Mouse (Mus musculus): Measurements from ENCODE around the gene Ttll1. TPM values are rescaled to one million over a fixed set of nuclear protein-coding genes. Genes with fewer than 3 reads are reported as not detected.
A peak's percentile ranks its signal among the peaks of the same experiment; 100 is the strongest.
"Not testable (repeated sequence)": the region's sequence is repeated elsewhere in the genome, so short reads cannot be mapped to it uniquely, and the experiment has no call there.

Gene Ttll1
- polyA plus RNA-seq, 1 experiment from 2014 or later = 23.1 TPM

DNA sequence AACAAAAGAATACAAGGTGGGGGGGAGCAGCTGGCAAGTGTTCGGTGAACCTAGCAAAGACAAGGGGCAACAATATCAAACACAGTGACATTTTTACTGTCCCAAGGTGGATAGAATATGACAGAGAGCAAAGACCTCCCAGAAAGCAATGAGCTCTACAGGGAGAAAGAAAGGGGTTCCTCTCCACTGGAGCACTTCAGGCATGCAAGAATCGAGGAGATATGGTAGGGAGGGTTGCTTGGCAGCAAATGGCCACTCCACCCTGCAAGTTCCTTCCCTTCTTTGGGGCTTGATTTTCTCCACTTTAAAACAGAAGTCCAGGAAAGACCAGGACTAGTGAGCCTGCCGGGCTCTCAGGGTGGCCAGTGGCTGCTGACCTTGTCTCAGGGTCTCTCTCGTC lies 44.4 kb downstream of the Ttll1 start:
- Histone ChIP-seq H3K4me3 (ENCODE audit: low read length) (no peak overlapping the region), H3K9me3 (ENCODE audit: control insufficient read depth, low read length) (no peaks in the 10 kb centered on the region), H3K9ac (ENCODE audit: low read length) (no peak overlapping the region), H3K36me3 (ENCODE audit: control insufficient read depth, insufficient read depth, low read length) (no peaks in the 10 kb centered on the region), H3K27ac (ENCODE audit: low read length) (no peak overlapping the region), H3K4me2 (ENCODE audit: low read depth, low read length) (no peak overlapping the region), H3K4me1 (replicated peaks; ENCODE audit: control insufficient read depth, insufficient read depth, low read length) (peaks cover 12% of the 10 kb centered on the region), H3K27me3 (ENCODE audit: control insufficient read depth, insufficient read depth, low read depth, low read length) (no peaks in the 10 kb centered on the region)
- 57% methylated on average over 4 of the region's 4 CpGs for whole genome bisulfite sequencing
- ATAC-seq (ENCODE audit: low read depth) = no peak

DNA sequence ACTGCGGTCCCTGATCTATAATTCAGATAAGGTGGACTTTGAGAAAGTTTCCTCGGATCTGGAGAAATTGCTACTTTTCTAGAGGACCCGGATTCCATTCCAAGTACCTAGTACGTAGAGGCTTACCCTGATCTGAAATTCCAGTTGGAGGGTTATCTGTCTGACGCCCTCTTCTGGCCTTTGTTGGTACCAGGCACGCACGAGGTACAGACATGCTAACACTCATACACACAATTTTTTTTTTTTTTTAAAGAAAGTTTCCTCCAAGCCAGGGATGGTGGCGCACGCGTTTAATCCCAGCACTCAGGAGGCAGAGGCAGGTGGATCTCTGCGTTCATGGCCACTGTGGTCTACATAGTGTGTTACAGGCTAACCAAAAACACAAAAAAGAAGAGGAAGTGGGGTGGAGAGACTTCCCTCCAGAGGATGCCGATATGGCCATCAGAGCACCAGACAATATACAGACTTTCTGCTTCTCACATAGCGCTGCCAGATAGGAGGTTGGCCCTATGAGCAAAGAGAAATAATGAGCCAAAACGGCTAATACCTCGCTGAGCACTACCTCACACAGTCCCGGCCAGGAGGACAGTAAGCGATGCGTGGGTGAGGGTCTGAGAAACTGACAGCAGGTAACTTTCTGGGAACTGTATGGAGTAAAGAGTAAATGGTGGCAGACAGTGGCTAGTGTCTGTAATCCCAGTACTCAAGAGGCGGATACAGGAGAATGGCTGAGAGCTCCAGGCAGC lies 45.6 kb downstream of the Ttll1 start:
- ATAC-seq (ENCODE audit: low read depth) = 0 out of 2 replicates have a peak, but pooled peaks have one; percentile 0
- Histone ChIP-seq H3K9me3 (ENCODE audit: control insufficient read depth, low read length) (no peaks in the 10 kb centered on the region), H3K27me3 (ENCODE audit: control insufficient read depth, insufficient read depth, low read depth, low read length) (no peaks in the 10 kb centered on the region), H3K4me1 (replicated peaks; ENCODE audit: control insufficient read depth, insufficient read depth, low read length) (peaks cover 12% of the 10 kb centered on the region), H3K4me3 (ENCODE audit: low read length) (peak overlapping the region; percentile 84), H3K36me3 (ENCODE audit: control insufficient read depth, insufficient read depth, low read length) (no peaks in the 10 kb centered on the region), H3K4me2 (ENCODE audit: low read depth, low read length) (peak overlapping the region; percentile 43), H3K27ac (ENCODE audit: low read length) (no peak overlapping the region), H3K9ac (ENCODE audit: low read length) (no peak overlapping the region)
- WGBS = 72% methylated on average over 19 of the region's 19 CpGs

DNA sequence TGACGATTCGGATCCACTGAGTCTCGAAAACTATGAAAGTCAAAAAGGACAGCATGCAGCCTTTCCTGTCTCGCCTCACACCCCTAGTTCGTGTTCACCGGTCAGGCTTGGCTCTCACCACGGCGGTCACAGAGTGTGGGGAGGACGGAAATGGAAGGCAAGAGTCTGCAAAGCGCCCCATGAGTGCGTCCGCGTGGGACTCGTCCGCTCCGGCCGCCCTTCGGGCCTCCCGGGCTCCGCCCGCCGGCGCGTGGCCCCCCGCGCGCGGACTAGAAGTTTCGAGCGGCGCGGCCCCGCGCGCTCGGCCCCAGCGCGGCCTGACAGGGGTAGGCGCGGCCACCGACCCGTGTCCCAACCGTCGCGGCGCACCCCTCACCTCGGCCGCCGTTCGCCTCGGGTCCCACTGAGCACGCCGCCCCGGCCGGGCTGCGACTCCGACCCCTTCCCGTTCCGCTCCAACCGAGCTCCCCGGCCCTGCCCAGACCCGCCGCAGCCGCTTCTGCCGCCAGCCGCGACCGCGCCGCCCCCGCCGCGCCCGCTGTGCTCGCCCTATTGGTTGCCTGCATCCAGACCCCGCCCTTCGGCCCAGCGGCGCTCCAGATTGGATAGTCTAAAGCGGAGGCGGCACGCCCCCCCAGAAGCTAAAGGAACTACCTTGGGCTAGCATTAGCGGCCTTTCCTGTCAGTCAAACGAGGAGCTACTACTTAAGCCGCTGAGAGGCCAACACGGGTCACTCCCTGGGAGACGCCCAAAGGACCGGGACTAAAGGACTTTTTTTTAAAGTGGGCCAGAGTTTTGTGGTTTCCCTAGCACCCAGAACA lies 46.4 kb downstream of the Ttll1 start, which contains the start of gene Pacsin2:
Gene Pacsin2, minus strand, starts transcription at position 524 of the 822 bp plus-strand sequence.
- H3K9ac ChIP-seq (ENCODE audit: low read length) = peak within 1 kb of the TSS; percentile 88
- ATAC-seq (ENCODE audit: low read depth) = peak; percentile 99
- peak within 1 kb of the TSS; percentile 84 for H3K4me3 ChIP-seq (ENCODE audit: low read length)
- H3K4me1 ChIP-seq (replicated peaks; ENCODE audit: control insufficient read depth, insufficient read depth, low read length) = peaks cover 12% of the 10 kb centered on the region
- H3K27me3 ChIP-seq (ENCODE audit: control insufficient read depth, insufficient read depth, low read depth, low read length) = no peaks in the 10 kb centered on the region
- peak within 1 kb of the TSS; percentile 75 for H3K27ac ChIP-seq (ENCODE audit: low read length)
- no peaks in the 10 kb centered on the region for H3K36me3 ChIP-seq (ENCODE audit: control insufficient read depth, insufficient read depth, low read length)
- H3K9me3 ChIP-seq (ENCODE audit: control insufficient read depth, low read length) = no peaks in the 10 kb centered on the region
- peak within 1 kb of the TSS; percentile 95 for H3K4me2 ChIP-seq (ENCODE audit: low read depth, low read length)
- under 1% methylated on average over 61 of the region's 88 CpGs for WGBS

DNA sequence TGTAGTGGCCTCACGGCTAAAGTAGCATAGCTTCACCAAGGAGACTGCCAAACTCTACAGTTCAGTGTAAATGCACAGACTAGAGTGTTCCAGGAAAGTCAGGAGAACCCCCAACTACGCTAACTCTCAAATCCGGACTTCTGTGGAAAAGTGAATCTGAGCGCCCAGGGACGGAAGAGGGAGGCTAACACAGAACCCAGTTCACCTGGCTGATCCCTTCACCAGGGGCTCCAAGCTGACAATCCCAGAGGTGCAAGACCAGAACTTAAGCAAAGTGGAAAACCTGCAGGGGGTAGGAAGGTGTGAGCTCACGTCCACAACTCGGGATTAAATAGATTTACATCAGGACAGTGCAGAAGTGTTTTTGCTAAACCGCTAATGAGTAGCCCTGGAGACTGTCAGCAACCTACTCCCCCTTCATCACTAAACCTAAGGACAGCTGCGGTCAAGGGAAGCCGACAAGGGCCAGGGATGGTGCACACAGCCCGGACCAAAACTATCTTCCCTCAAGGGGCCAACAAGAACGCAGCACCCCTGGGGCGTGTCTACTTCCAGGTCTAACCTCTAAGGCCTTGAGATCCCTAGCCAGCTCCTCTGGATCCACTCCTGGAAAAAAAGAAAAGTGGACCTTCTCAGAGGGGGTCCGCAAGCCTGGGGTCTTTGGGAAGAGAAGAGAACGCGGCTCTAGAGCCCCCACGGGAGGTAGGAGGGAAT lies 47.2 kb downstream of the Ttll1 start:
- ATAC-seq (ENCODE audit: low read depth) = no peak
- peaks cover 12% of the 10 kb centered on the region for H3K4me1 ChIP-seq (replicated peaks; ENCODE audit: control insufficient read depth, insufficient read depth, low read length)
- no peaks in the 10 kb centered on the region for H3K9me3 ChIP-seq (ENCODE audit: control insufficient read depth, low read length)
- H3K4me2 ChIP-seq (ENCODE audit: low read depth, low read length) = peak overlapping the region; percentile 95
- H3K27me3 ChIP-seq (ENCODE audit: control insufficient read depth, insufficient read depth, low read depth, low read length) = no peaks in the 10 kb centered on the region
- peak overlapping the region; percentile 75 for H3K27ac ChIP-seq (ENCODE audit: low read length)
- H3K9ac ChIP-seq (ENCODE audit: low read length) = peak overlapping the region; percentile 88
- H3K36me3 ChIP-seq (ENCODE audit: control insufficient read depth, insufficient read depth, low read length) = no peaks in the 10 kb centered on the region
- 3% methylated on average over 17 of the region's 17 CpGs for WGBS
- peak overlapping the region; percentile 84 for H3K4me3 ChIP-seq (ENCODE audit: low read length)

DNA sequence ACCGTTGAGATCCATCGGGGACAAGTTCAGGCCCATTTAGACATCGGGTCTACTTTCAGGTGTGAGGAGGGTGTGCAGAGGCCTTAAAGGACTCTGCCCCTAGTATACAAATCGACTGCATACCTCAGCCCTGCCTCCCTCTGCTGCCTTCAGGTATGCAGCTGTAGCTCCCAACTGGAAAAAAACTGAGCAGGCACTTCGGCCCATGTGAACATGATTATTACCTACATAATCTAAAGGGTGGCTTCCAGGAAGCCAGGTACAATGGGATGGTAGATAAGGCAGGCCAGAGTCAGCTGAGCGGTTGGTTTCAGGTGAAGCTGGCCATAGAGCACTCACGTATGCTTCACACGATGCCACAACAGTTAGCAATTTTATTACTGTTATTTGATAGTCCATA lies 48.3 kb downstream of the Ttll1 start:
- H3K4me3 ChIP-seq (ENCODE audit: low read length); H3K9me3 ChIP-seq (ENCODE audit: control insufficient read depth, low read length); ATAC-seq (ENCODE audit: low read depth); H3K9ac ChIP-seq (ENCODE audit: low read length); H3K27ac ChIP-seq (ENCODE audit: low read length); H3K36me3 ChIP-seq (ENCODE audit: control insufficient read depth, insufficient read depth, low read length); H3K27me3 ChIP-seq (ENCODE audit: control insufficient read depth, insufficient read depth, low read depth, low read length); H3K4me2 ChIP-seq (ENCODE audit: low read depth, low read length): not testable (repeated sequence)
- H3K4me1 ChIP-seq (replicated peaks; ENCODE audit: control insufficient read depth, insufficient read depth, low read length) = peaks cover 12% of the 10 kb centered on the region
- WGBS = 84% methylated on average over 7 of the region's 8 CpGs

- WGBS = 63% methylated on average over 3 of the region's 3 CpGs
- no peaks in the 10 kb centered on the region for H3K36me3 ChIP-seq (ENCODE audit: control insufficient read depth, insufficient read depth, low read length)
- peaks cover 12% of the 10 kb centered on the region for H3K4me1 ChIP-seq (replicated peaks; ENCODE audit: control insufficient read depth, insufficient read depth, low read length)
- no peak overlapping the region for H3K9ac ChIP-seq (ENCODE audit: low read length)
- H3K4me2 ChIP-seq (ENCODE audit: low read depth, low read length) = no peak overlapping the region
- no peak overlapping the region for H3K27ac ChIP-seq (ENCODE audit: low read length)
- H3K4me3 ChIP-seq (ENCODE audit: low read length) = no peak overlapping the region
- no peaks in the 10 kb centered on the region for H3K27me3 ChIP-seq (ENCODE audit: control insufficient read depth, insufficient read depth, low read depth, low read length)
- H3K9me3 ChIP-seq (ENCODE audit: control insufficient read depth, low read length) = no peaks in the 10 kb centered on the region
- ATAC-seq (ENCODE audit: low read depth) = no peak
These were observed 49.8 kb downstream of the Ttll1 start for GRCm38 (mm10) chr15:83460891-83461290.

GRCm38 (mm10) chr15:83457541-83457940 lies 53.2 kb downstream of the Ttll1 start:
- H3K9ac ChIP-seq (ENCODE audit: low read length) = no peak overlapping the region
- H3K9me3 ChIP-seq (ENCODE audit: control insufficient read depth, low read length) = no peaks in the 10 kb centered on the region
- no peak overlapping the region for H3K27ac ChIP-seq (ENCODE audit: low read length)
- peaks cover under 1% of the 10 kb centered on the region; the same call in 1 of the 2 replicates for H3K4me1 ChIP-seq (replicated peaks; ENCODE audit: control insufficient read depth, insufficient read depth, low read length)
- no peak overlapping the region for H3K4me3 ChIP-seq (ENCODE audit: low read length)
- no peaks in the 10 kb centered on the region for H3K36me3 ChIP-seq (ENCODE audit: control insufficient read depth, insufficient read depth, low read length)
- no peak for ATAC-seq (ENCODE audit: low read depth)
- 73% methylated on average over 1 of the region's 1 CpGs for WGBS
- no peaks in the 10 kb centered on the region for H3K27me3 ChIP-seq (ENCODE audit: control insufficient read depth, insufficient read depth, low read depth, low read length)
- no peak overlapping the region for H3K4me2 ChIP-seq (ENCODE audit: low read depth, low read length)

- WGBS = 74% methylated on average over 5 of the region's 5 CpGs
These were observed 55.1 kb downstream of the Ttll1 start for GRCm38 (mm10) chr15:83455637-83456036.

GRCm38 (mm10) chr15:83455034-83455433 lies 55.7 kb downstream of the Ttll1 start:
- no peak for ATAC-seq (ENCODE audit: low read depth)
- H3K4me3 ChIP-seq (ENCODE audit: low read length) = no peak overlapping the region
- H3K27me3 ChIP-seq (ENCODE audit: control insufficient read depth, insufficient read depth, low read depth, low read length) = no peaks in the 10 kb centered on the region
- H3K36me3 ChIP-seq (ENCODE audit: control insufficient read depth, insufficient read depth, low read length) = no peaks in the 10 kb centered on the region
- H3K4me1 ChIP-seq (replicated peaks; ENCODE audit: control insufficient read depth, insufficient read depth, low read length) = peaks cover 14% of the 10 kb centered on the region
- H3K9ac ChIP-seq (ENCODE audit: low read length) = no peak overlapping the region
- WGBS = 76% methylated on average over 3 of the region's 3 CpGs
- H3K9me3 ChIP-seq (ENCODE audit: control insufficient read depth, low read length) = no peaks in the 10 kb centered on the region
- no peak overlapping the region for H3K27ac ChIP-seq (ENCODE audit: low read length)
- no peak overlapping the region for H3K4me2 ChIP-seq (ENCODE audit: low read depth, low read length)

More at GRCm38 (mm10) chr15:83455637-83456036, 55.1 kb downstream of the Ttll1 start:
- H3K27me3 ChIP-seq (ENCODE audit: control insufficient read depth, insufficient read depth, low read depth, low read length) = no peaks in the 10 kb centered on the region
- no peak overlapping the region for H3K4me2 ChIP-seq (ENCODE audit: low read depth, low read length)
- no peaks in the 10 kb centered on the region for H3K36me3 ChIP-seq (ENCODE audit: control insufficient read depth, insufficient read depth, low read length)
- H3K4me1 ChIP-seq (replicated peaks; ENCODE audit: control insufficient read depth, insufficient read depth, low read length) = peaks cover 14% of the 10 kb centered on the region
- no peak overlapping the region for H3K4me3 ChIP-seq (ENCODE audit: low read length)
- no peak for ATAC-seq (ENCODE audit: low read depth)
- no peaks in the 10 kb centered on the region for H3K9me3 ChIP-seq (ENCODE audit: control insufficient read depth, low read length)
- no peak overlapping the region for H3K27ac ChIP-seq (ENCODE audit: low read length)
- no peak overlapping the region for H3K9ac ChIP-seq (ENCODE audit: low read length)
